Mouse (Mus musculus) central nervous system, embryonic 14 days (tissue): ENCODE data around the gene Stc2. TPM values are rescaled to one million over a fixed set of nuclear protein-coding genes. Genes with fewer than 3 reads are reported as not detected.

Source experiments
- polyA plus RNA-seq: library from polyadenylated mRNA; depleted of rRNA; stranded (reverse); fragments of >200 nt; gene quantifications from 2 replicates; pipeline ENCODE4 v1.2.3, GENCODE M21; 2012; rRNA removed

The Stc2 gene
- 1.7 and 1.9 TPM in 2 replicates for polyA plus RNA-seq

DNA sequence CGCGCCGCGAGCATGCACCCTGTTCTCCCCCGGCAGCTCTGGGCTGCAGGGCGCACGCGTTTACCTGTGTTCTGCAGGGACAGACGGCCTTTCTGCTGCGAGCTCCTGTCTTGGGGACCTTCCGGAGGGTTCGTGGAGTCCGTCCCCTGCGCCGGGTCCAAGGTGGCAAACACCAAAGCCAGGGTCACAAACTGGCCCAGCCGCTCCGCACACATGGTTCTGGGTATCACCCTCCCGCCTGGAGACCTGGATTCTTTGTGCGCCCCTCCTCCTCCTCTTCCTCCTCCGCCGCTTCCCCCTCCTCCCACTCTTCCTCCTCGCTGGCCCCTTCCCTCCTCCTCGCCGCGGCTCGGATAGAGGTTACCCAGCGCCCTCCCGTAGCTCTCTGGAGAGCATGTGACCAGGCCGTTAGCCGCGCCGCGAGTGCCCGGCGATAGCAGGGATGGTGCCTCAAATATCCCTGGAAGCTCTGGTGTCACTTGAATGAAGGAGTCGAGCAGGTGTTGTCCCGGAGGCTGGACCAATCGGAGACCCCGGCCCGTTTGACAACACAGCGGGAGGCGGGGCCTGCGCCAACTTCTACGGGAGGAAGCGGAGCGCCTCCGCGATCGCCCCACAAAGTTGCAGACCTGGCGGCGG lies at the start of gene Stc2:
Gene Stc2, minus strand, starts transcription at position 427 of the 639 bp plus-strand sequence.

Other genes with a start within 250 kb of the Stc2 start
- not detected in 2 replicates for gene Gm17332, start 187.6 kb downstream of the Stc2 start, polyA plus RNA-seq